Mouse (Mus musculus): ENCODE results near the gene Tmem236. TPM values are rescaled to one million over a fixed set of nuclear protein-coding genes. Genes with fewer than 3 reads are reported as not detected.

Gene Tmem236
- polyA plus RNA-seq, 1 experiment = not detected

GRCm38 (mm10) chr2:14206798-14207197 lies 32.5 kb downstream of the Tmem236 start:
- WGBS = 76% methylated on average over 4 of the region's 4 CpGs
- no peak for TF ChIP-seq CTCF (IDR thresholded peaks at IDR 0.05; ENCODE audit: insufficient read depth, low read depth, low read length)
- no peak for TF ChIP-seq POLR2A (IDR thresholded peaks at IDR 0.05; ENCODE audit: insufficient read depth, low read depth, low read length)
- Histone ChIP-seq H3K27ac (ENCODE audit: insufficient read depth, low read depth, low read length) (no peak overlapping the region), H3K4me3 (ENCODE audit: insufficient read depth, low read depth, low read length) (no peak overlapping the region), H3K4me1 (ENCODE audit: control insufficient read depth, insufficient read depth, low read length) (no peaks in the 10 kb centered on the region)

DNA sequence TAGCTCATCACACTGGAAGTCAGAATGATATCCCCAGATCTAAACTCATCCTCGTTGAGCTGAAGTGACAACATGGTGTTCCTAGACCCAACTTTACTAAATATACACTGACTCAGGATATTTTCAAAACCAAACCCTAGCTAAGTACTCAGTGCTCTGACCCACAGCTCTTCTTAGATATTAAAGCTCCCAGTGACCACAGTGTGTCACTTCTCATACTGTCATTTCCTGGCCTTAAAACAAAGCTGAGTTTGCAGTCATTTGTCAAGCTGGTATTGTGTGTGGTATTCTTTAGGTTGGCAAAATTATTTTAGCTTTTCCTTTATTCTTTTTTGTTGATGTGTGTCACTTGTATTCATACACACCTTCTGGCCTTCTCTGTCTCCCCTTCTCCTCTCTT lies 36.4 kb downstream of the Tmem236 start:
- H3K4me3 ChIP-seq (ENCODE audit: insufficient read depth, low read depth, low read length) = no peak overlapping the region
- WGBS = 90% methylated on average over 1 of the region's 1 CpGs
- TF ChIP-seq POLR2A (IDR thresholded peaks at IDR 0.05; ENCODE audit: insufficient read depth, low read depth, low read length) (no peak), CTCF (IDR thresholded peaks at IDR 0.05; ENCODE audit: insufficient read depth, low read depth, low read length) (no peak)
- no peaks in the 10 kb centered on the region for H3K4me1 ChIP-seq (ENCODE audit: control insufficient read depth, insufficient read depth, low read length)
- no peak overlapping the region for H3K27ac ChIP-seq (ENCODE audit: insufficient read depth, low read depth, low read length)

- no peak for TF ChIP-seq POLR2A (IDR thresholded peaks at IDR 0.05; ENCODE audit: insufficient read depth, low read depth, low read length)
- TF ChIP-seq CTCF (IDR thresholded peaks at IDR 0.05; ENCODE audit: insufficient read depth, low read depth, low read length) = no peak
- H3K4me3 ChIP-seq (ENCODE audit: insufficient read depth, low read depth, low read length) = no peak overlapping the region
- no peaks in the 10 kb centered on the region for H3K4me1 ChIP-seq (ENCODE audit: control insufficient read depth, insufficient read depth, low read length)
- no peak overlapping the region for H3K27ac ChIP-seq (ENCODE audit: insufficient read depth, low read depth, low read length)
These were observed 37.3 kb downstream of the Tmem236 start for GRCm38 (mm10) chr2:14211606-14212005.

GRCm38 (mm10) chr2:14214764-14215163 lies 40.4 kb downstream of the Tmem236 start:
- Histone ChIP-seq H3K4me1 (ENCODE audit: control insufficient read depth, insufficient read depth, low read length) (no peaks in the 10 kb centered on the region), H3K27ac (ENCODE audit: insufficient read depth, low read depth, low read length) (no peak overlapping the region), H3K4me3 (ENCODE audit: insufficient read depth, low read depth, low read length) (no peak overlapping the region)
- 48% methylated on average over 3 of the region's 3 CpGs for whole genome bisulfite sequencing
- TF ChIP-seq POLR2A (IDR thresholded peaks at IDR 0.05; ENCODE audit: insufficient read depth, low read depth, low read length) = no peak
- TF ChIP-seq CTCF (IDR thresholded peaks at IDR 0.05; ENCODE audit: insufficient read depth, low read depth, low read length) = no peak

DNA sequence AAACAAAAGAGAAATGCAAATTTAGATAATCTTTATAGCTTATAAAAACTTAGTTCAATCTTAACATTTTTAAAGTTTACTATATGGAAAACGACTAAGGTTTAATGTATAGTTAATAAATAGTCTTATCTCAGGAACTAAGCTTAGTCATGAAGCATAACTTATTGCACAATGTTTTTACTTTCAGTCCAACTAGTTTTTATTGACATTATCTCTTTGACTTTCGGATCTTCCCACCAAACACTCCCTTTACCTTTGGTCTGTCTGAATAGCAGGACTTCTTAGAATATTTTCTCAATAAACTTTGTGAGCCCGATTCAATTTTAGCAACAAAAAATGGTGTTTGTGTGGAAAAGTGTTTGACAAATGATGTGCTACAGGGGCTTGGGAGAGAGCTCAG lies 42.3 kb downstream of the Tmem236 start:
- no peak overlapping the region for H3K27ac ChIP-seq (ENCODE audit: insufficient read depth, low read depth, low read length)
- H3K4me3 ChIP-seq (ENCODE audit: insufficient read depth, low read depth, low read length) = no peak overlapping the region
- H3K4me1 ChIP-seq (ENCODE audit: control insufficient read depth, insufficient read depth, low read length) = no peaks in the 10 kb centered on the region
- WGBS = 85% methylated on average over 3 of the region's 3 CpGs
- TF ChIP-seq POLR2A (IDR thresholded peaks at IDR 0.05; ENCODE audit: insufficient read depth, low read depth, low read length) (no peak), CTCF (IDR thresholded peaks at IDR 0.05; ENCODE audit: insufficient read depth, low read depth, low read length) (no peak)

- no peak for TF ChIP-seq CTCF (IDR thresholded peaks at IDR 0.05; ENCODE audit: insufficient read depth, low read depth, low read length)
- TF ChIP-seq POLR2A (IDR thresholded peaks at IDR 0.05; ENCODE audit: insufficient read depth, low read depth, low read length) = no peak
- 83% methylated on average over 6 of the region's 6 CpGs for WGBS
- no peak overlapping the region for H3K27ac ChIP-seq (ENCODE audit: insufficient read depth, low read depth, low read length)
These were observed 43.8 kb downstream of the Tmem236 start for GRCm38 (mm10) chr2:14218126-14218525.

GRCm38 (mm10) chr2:14224387-14224786 lies 50.1 kb downstream of the Tmem236 start:
- H3K4me1 ChIP-seq (ENCODE audit: control insufficient read depth, insufficient read depth, low read length) = no peaks in the 10 kb centered on the region
- H3K4me3 ChIP-seq (ENCODE audit: insufficient read depth, low read depth, low read length) = no peak overlapping the region
- 81% methylated on average over 4 of the region's 4 CpGs for WGBS
- TF ChIP-seq POLR2A (IDR thresholded peaks at IDR 0.05; ENCODE audit: insufficient read depth, low read depth, low read length) (no peak), CTCF (IDR thresholded peaks at IDR 0.05; ENCODE audit: insufficient read depth, low read depth, low read length) (no peak)
- no peak overlapping the region for H3K27ac ChIP-seq (ENCODE audit: insufficient read depth, low read depth, low read length)

More at GRCm38 (mm10) chr2:14218126-14218525, 43.8 kb downstream of the Tmem236 start:
- H3K4me1 ChIP-seq (ENCODE audit: control insufficient read depth, insufficient read depth, low read length) = no peaks in the 10 kb centered on the region
- no peak overlapping the region for H3K4me3 ChIP-seq (ENCODE audit: insufficient read depth, low read depth, low read length)

DNA sequence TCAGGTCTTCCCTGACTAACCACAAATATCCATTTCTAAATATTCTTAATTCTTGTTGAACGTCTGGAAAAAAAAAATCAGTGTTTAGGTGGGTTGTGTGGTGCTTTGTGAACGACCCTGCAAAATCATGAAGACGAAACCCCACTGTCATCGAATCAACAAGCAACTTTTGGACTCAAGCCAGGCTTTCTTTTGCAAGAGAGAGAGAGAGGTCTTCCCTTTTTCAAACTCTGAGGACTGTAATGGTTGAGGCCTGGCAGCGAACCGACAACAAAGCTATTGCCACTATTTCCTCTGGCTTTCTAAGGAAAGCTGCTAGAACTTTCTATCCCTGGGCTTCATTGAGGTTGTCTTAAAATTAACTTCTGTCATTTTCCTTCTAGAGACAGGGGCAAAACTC lies 54.2 kb downstream of the Tmem236 start:
- TF ChIP-seq CTCF (IDR thresholded peaks at IDR 0.05; ENCODE audit: insufficient read depth, low read depth, low read length) (no peak), POLR2A (IDR thresholded peaks at IDR 0.05; ENCODE audit: insufficient read depth, low read depth, low read length) (no peak)
- H3K27ac ChIP-seq (ENCODE audit: insufficient read depth, low read depth, low read length) = no peak overlapping the region
- H3K4me1 ChIP-seq (ENCODE audit: control insufficient read depth, insufficient read depth, low read length) = no peaks in the 10 kb centered on the region
- no peak overlapping the region for H3K4me3 ChIP-seq (ENCODE audit: insufficient read depth, low read depth, low read length)
- WGBS = 57% methylated on average over 6 of the region's 6 CpGs

DNA sequence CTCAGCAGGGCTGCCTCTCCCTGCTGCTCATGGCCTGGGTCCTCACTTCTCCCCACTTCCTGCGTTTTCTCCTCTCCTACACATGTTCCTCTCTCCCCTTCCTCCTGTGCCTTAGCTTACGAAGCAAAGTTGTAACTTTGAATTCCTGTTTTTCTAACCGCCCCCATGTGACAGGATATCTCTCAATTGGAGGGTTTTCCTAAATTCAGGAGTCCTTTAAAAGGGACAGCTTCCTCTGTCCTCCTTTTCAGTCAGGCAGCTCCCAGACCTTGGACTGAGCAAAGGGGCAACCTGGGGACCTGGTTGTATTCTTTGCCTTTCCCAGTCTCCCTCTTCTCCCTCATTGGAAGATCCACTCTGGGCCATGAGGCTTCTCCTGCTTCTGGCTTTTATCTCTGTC lies 54.8 kb downstream of the Tmem236 start, which contains the start of gene Mrc1:
Gene Mrc1 (plus strand): TSS at position 244 of the 400 bp plus-strand sequence.
- Histone ChIP-seq H3K4me3 (ENCODE audit: insufficient read depth, low read depth, low read length) (no peak within 1 kb of the TSS), H3K27ac (ENCODE audit: insufficient read depth, low read depth, low read length) (no peak within 1 kb of the TSS), H3K4me1 (ENCODE audit: control insufficient read depth, insufficient read depth, low read length) (no peaks in the 10 kb centered on the region)
- TF ChIP-seq CTCF (IDR thresholded peaks at IDR 0.05; ENCODE audit: insufficient read depth, low read depth, low read length) (no peak), POLR2A (IDR thresholded peaks at IDR 0.05; ENCODE audit: insufficient read depth, low read depth, low read length) (no peak)
- 76% methylated on average over 3 of the region's 3 CpGs for WGBS

GRCm38 (mm10) chr2:14229979-14230378 lies 55.7 kb downstream of the Tmem236 start:
- WGBS = 91% methylated on average over 14 of the region's 14 CpGs
- H3K4me3 ChIP-seq (ENCODE audit: insufficient read depth, low read depth, low read length) = no peak overlapping the region
- no peak overlapping the region for H3K27ac ChIP-seq (ENCODE audit: insufficient read depth, low read depth, low read length)

More at GRCm38 (mm10) chr2:14229979-14230378, 55.7 kb downstream of the Tmem236 start:
- TF ChIP-seq CTCF (IDR thresholded peaks at IDR 0.05; ENCODE audit: insufficient read depth, low read depth, low read length) = no peak
- no peak for TF ChIP-seq POLR2A (IDR thresholded peaks at IDR 0.05; ENCODE audit: insufficient read depth, low read depth, low read length)
- no peaks in the 10 kb centered on the region for H3K4me1 ChIP-seq (ENCODE audit: control insufficient read depth, insufficient read depth, low read length)
